Mouse (Mus musculus): Measurements from ENCODE around the gene Rap2a. TPM values are rescaled to one million over a fixed set of nuclear protein-coding genes. Genes with fewer than 3 reads are reported as not detected.

Rap2a gene
- 7.9 and 9.5 TPM in 2 replicates for polyA plus RNA-seq (2012; ENCODE audit: insufficient read depth, insufficient read length, missing spikeins)

DNA sequence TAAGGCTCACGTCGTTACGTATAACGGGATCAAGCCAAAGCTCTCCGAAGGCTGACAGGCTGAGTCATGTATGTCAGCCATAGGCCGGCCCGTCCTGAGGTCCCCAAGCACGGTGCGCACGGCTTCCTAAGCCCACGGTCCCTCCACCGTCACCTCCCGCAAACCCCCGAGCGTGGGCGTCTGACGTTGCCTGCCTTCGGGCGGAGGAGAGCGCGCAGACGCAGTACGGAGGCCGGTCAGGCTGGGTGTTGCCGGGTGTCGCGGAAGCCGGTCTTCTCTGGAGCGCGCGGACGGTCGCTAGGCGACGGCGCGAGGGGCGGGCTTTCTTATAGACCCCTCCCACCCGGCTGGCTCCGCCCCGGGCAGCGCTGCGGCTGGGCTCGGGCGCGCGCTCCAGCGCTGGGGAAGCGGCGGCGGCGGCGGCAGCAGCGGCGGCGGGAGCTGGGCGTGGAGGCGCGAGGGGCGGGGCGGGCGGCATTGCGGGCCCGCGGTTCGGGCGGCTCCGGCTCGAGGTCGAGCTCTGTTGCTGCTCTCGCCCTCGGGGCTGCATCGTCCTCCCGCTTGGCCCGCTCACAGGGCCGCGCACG lies at the start of gene Rap2a:
Rap2a (plus strand) TSS at position 463 of the 587 bp plus-strand sequence.
- H3K27ac ChIP-seq (replicated peaks; ENCODE audit: low read depth, low read length) = peak within 1 kb of the TSS; percentile 98
- H3K4me3 ChIP-seq (ENCODE audit: insufficient read depth, low read depth, low read length) = peak within 1 kb of the TSS; percentile 91
- H3K4me1 ChIP-seq (ENCODE audit: control insufficient read depth, insufficient read depth, insufficient read length, low read length) = 0 out of 2 replicates have a peak, but pooled peaks cover 3% of the 10 kb centered on the region

DNA sequence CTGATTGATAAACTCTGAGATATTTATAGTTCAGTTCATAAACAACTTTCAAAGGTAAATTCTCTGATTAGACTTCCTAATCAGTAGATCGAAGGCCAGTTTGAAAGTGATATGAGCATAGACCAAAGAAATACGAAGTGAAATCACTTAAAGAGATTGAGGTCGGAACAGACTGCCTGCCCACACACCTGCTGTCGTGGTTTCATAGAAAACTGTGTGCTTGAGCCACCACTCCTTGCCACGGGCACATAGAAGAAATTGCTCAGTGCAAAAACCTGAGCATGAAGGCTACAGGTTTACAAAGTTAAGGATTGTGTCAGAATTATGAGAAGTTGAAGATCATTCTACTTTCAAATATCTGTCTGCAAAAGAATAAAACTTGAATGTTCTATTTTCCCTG lies 49.7 kb upstream of the Rap2a start:
- no peak overlapping the region for H3K4me3 ChIP-seq (ENCODE audit: insufficient read depth, low read depth, low read length)
- H3K27ac ChIP-seq (replicated peaks; ENCODE audit: low read depth, low read length) = no peak overlapping the region
- no peaks in the 10 kb centered on the region for H3K4me1 ChIP-seq (ENCODE audit: control insufficient read depth, insufficient read depth, insufficient read length, low read length)

DNA sequence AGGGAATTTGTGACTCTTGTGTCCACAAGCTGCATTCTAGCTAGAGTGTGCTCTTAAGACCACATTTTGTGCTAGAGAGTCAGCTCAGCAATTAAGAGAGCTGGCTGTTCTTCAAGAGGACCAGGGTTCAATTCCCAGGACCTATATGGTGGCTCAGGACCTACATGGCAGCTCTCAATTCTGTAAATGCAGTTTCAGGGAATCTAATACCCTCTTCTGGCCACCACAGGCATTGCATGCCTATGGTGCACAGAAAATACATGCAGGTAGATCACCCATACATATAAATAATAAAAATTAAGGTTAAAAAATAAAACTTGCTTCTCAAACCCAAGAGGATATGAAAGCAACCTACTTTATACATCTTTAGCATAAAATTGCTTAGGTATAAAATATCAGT lies 45.5 kb upstream of the Rap2a start:
- Histone ChIP-seq H3K27ac (replicated peaks; ENCODE audit: low read depth, low read length) (no peak overlapping the region), H3K4me3 (ENCODE audit: insufficient read depth, low read depth, low read length) (no peak overlapping the region), H3K4me1 (ENCODE audit: control insufficient read depth, insufficient read depth, insufficient read length, low read length) (no peaks in the 10 kb centered on the region)

DNA sequence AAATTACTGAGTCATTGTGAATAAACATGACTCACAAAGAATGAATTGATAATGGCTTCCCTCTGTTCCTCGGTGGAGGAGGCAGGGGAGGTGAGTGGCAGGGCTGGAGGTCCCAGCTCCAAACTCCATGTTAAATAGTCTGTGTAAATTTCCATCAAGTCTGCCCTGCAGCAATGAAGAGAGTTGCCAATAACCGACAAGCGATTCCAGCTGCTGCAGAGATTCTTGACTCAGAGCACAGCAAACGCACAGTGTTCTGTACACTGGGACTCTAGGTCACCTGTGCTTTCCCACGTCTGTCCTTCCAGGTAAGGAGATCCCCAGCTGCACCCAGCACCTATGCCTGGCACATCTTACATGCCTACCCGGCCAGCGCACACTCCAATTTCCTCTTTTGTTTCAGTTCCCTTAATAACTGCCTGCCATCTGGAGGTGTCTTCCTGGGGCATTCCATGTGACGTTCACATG lies 44.3 kb upstream of the Rap2a start:
- Histone ChIP-seq H3K27ac (replicated peaks; ENCODE audit: low read depth, low read length) (no peak overlapping the region), H3K4me3 (ENCODE audit: insufficient read depth, low read depth, low read length) (no peak overlapping the region), H3K4me1 (ENCODE audit: control insufficient read depth, insufficient read depth, insufficient read length, low read length) (no peaks in the 10 kb centered on the region)

DNA sequence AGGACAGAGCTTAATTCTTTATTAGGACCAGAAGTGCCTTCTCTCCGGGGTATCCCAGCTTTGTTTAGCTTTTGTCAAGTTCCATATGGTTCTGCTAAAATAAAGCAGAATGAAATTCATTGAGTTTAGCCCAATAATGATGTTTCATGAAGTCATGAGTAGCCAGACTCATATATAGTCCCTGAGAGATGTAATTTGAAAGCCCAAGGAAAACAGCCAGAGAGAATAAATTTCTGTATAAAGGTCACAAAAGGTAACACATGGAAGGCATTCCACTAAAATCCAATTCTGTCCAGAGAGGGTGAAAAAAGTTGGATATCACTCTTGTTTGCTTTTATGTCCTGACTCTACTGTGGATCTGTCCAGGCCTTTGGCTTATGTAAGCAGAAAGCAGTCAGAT lies 43.4 kb upstream of the Rap2a start:
- no peaks in the 10 kb centered on the region for H3K4me1 ChIP-seq (ENCODE audit: control insufficient read depth, insufficient read depth, insufficient read length, low read length)
- no peak overlapping the region for H3K4me3 ChIP-seq (ENCODE audit: insufficient read depth, low read depth, low read length)
- no peak overlapping the region for H3K27ac ChIP-seq (replicated peaks; ENCODE audit: low read depth, low read length)

DNA sequence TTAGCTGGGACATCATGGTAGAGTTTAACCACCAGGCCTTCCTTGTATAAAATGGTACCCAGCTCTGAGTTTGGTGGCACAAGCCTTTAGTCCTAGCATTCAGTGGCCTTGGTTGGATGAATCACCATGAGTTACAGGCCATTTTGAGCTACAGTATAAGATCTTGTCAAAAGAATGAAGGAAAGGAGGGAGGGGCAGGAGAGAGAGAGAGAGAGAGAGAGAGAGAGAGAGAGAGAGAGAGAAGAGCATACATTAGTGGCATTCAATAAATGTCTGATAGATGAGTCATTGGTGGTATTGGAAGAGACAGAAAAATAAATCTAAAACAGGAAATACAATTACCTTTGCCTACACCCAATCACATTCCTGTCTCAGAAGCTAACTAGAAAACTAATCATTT lies 37.5 kb upstream of the Rap2a start:
- Histone ChIP-seq H3K27ac (replicated peaks; ENCODE audit: low read depth, low read length) (no peak overlapping the region), H3K4me1 (ENCODE audit: control insufficient read depth, insufficient read depth, insufficient read length, low read length) (no peaks in the 10 kb centered on the region)

DNA sequence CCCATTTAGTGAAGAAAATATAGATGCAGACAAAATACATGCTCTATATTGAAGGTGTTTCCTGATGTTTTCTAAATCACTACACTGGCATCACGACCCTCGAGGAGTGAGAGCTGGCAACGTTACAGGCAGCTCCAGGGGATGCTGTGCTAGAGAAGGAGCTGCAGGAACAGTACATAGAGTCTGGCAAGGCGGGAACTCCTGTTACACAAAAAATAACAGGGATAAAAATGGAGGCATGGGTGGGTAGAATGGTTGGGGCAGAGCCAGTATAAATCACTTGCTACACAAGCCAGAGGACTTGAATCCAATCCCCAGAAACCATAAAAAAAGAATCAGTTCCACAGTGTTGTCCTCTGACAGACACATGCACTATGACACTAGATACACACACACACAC lies 37.0 kb upstream of the Rap2a start:
- Histone ChIP-seq H3K27ac (replicated peaks; ENCODE audit: low read depth, low read length) (no peak overlapping the region), H3K4me1 (ENCODE audit: control insufficient read depth, insufficient read depth, insufficient read length, low read length) (no peaks in the 10 kb centered on the region), H3K4me3 (ENCODE audit: insufficient read depth, low read depth, low read length) (no peak overlapping the region)

More for the DNA sequence above, 37.5 kb upstream of the Rap2a start:
- H3K4me3 ChIP-seq (ENCODE audit: insufficient read depth, low read depth, low read length) = no peak overlapping the region

DNA sequence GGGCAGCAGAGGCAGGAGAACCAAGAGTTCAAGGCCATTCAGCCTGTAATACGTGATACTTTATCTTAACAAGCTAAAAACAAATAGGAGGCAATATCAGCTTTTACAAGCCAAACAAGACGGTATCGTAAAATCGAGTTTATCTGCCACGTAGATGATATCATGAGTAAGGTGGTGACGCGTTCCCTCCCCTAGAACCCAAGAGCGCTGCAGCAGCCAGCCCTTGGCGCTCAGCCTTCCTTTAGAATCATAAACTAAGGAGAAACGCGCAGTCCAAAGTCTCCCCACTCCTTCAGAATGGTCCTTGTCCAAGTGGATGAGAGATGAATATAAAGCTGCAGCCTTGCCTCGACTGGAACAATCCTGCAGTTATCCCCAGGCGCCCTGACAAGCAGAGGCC lies 36.4 kb upstream of the Rap2a start:
- Histone ChIP-seq H3K4me1 (ENCODE audit: control insufficient read depth, insufficient read depth, insufficient read length, low read length) (no peaks in the 10 kb centered on the region), H3K4me3 (ENCODE audit: insufficient read depth, low read depth, low read length) (no peak overlapping the region), H3K27ac (replicated peaks; ENCODE audit: low read depth, low read length) (no peak overlapping the region)

DNA sequence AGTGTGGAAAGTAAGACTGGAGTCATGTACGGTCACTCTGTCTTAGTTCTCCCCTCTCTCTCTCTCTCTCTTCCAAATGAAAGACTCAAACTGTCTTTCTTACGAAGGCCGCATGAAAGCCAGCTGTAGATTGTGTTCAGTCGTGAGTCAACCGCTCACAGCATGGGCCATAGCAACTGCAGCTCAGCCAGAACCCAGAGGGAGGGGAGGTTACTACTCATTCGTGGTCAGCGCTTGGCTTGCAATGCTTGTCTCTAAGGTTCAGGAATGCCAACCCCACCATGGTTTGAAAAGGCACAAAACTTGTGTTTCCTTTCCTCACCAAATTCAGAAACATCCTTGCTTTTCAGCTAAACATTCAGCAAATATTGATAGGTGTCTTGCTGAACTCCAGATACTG lies 24.0 kb upstream of the Rap2a start:
- H3K4me3 ChIP-seq (ENCODE audit: insufficient read depth, low read depth, low read length) = no peak overlapping the region
- no peak overlapping the region for H3K27ac ChIP-seq (replicated peaks; ENCODE audit: low read depth, low read length)
- H3K4me1 ChIP-seq (ENCODE audit: control insufficient read depth, insufficient read depth, insufficient read length, low read length) = no peaks in the 10 kb centered on the region

DNA sequence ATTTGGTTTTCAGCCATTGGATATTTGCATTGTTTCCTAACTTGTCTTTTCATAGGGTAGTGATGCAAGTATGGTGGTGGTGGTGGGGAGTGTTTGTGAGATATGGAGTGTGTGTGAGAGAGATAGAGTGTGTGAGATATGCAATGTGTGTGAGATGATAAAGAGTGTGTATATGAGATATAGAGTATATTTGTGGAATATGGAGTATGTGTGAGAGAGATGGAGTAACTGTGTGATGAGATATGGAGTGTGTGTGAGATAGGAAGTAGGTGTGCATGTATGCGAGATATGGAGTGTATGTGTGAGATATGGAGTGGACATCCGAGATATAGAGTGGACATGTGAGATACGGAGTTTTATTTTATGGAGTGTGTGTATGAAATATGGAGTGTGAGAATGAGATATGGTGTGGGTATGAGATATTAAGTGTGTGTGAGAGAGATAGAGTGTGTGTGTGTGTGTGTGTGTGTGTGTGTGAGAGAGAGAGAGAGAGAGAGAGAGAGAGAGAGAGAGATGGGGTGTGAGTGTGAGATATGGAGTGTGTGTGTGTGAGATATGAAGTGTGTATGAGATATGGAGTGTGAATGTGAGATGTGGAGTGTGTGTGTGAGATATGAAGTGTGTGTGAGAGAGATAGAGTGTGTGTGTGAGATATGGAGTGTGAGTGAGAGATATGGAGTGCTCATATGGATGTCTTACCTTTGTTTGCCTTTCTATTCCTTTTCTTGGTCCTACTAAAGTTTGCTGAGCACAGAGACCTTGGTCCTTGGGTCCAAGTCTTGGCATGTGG lies 14.1 kb upstream of the Rap2a start:
- Histone ChIP-seq H3K4me1 (ENCODE audit: control insufficient read depth, insufficient read depth, insufficient read length, low read length) (no peaks in the 10 kb centered on the region), H3K4me3 (ENCODE audit: insufficient read depth, low read depth, low read length) (no peak overlapping the region), H3K27ac (replicated peaks; ENCODE audit: low read depth, low read length) (no peak overlapping the region)

DNA sequence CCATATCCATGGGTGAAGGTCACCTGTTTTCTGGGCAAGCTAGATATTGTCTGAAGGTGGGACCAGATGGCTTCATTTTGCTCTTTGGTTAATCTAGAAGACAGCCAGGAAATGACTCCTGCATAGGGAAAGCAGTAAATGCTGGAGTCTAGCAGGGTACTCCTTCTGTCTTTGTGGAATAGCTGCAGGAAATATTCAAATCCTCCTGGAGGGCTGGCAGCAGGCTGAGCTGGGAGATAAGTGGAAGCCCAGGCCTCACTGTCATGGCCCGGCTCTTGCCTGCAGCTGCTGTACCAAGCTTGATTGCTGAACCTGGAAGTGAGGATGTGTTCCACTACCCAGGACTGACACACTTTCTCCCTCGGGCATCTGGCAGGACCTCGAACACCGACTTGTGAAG lies 11.4 kb upstream of the Rap2a start:
- Histone ChIP-seq H3K4me1 (ENCODE audit: control insufficient read depth, insufficient read depth, insufficient read length, low read length) (no peaks in the 10 kb centered on the region), H3K4me3 (ENCODE audit: insufficient read depth, low read depth, low read length) (no peak overlapping the region), H3K27ac (replicated peaks; ENCODE audit: low read depth, low read length) (no peak overlapping the region)

DNA sequence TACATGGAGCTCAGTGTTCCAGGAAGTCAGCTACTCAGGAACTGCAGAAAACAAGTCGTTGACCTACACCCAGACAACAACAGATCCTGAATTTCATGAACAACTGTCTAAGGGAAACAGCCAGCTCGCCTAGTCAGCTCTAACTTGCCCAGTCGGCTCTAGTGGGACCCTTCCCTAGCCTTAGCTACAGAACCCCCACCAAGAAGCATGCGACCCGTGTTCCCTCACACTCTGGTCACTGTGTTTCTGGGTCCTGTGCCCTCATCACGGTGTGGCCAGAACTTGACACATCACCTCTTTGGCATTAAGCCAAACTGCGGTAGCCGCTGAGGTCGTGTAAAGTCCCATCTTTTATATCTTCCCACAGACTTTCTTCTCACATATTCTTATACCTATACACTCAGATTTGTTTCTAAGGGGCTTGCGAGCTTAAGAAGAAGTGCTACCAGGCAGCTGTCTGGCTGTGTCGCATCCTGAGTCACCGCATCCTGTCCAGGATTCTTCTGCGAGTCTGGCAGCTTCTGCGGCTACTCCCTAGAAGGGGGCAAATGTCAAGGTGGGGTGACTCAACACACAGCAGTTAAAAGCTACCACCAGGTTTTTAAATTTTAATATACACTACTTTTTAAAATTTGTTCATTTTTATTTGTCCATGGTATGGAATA lies 9.0 kb upstream of the Rap2a start:
- H3K27ac ChIP-seq (replicated peaks; ENCODE audit: low read depth, low read length) = no peak overlapping the region
- no peaks in the 10 kb centered on the region for H3K4me1 ChIP-seq (ENCODE audit: control insufficient read depth, insufficient read depth, insufficient read length, low read length)
- H3K4me3 ChIP-seq (ENCODE audit: insufficient read depth, low read depth, low read length) = no peak overlapping the region

DNA sequence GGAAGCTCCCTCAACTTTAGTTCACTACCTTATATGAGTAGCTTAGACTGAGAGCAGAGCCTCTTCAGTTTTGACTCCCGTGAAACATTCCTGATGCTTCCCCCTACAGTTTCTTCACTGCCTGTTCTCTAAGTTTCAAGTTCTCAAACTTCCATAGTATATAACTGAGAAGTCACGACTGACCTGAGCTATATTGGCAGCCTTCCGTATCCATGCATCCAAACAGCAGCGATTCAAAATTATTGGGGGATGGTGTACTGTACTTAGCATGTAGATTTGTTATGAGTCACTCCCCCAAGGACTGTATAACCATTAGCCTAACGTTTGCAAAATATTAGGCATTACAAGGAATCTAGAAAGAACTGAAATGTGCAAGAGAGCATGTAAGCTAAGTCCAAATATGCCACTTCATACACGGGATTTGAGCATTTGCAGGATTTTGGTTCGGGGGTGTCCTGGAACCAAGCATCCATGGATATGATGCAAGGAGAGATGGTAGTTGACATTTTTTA lies 2.0 kb upstream of the Rap2a start:
- Histone ChIP-seq H3K27ac (replicated peaks; ENCODE audit: low read depth, low read length) (no peak overlapping the region), H3K4me1 (ENCODE audit: control insufficient read depth, insufficient read depth, insufficient read length, low read length) (0 out of 2 replicates have a peak, but pooled peaks cover 3% of the 10 kb centered on the region), H3K4me3 (ENCODE audit: insufficient read depth, low read depth, low read length) (no peak overlapping the region)

DNA sequence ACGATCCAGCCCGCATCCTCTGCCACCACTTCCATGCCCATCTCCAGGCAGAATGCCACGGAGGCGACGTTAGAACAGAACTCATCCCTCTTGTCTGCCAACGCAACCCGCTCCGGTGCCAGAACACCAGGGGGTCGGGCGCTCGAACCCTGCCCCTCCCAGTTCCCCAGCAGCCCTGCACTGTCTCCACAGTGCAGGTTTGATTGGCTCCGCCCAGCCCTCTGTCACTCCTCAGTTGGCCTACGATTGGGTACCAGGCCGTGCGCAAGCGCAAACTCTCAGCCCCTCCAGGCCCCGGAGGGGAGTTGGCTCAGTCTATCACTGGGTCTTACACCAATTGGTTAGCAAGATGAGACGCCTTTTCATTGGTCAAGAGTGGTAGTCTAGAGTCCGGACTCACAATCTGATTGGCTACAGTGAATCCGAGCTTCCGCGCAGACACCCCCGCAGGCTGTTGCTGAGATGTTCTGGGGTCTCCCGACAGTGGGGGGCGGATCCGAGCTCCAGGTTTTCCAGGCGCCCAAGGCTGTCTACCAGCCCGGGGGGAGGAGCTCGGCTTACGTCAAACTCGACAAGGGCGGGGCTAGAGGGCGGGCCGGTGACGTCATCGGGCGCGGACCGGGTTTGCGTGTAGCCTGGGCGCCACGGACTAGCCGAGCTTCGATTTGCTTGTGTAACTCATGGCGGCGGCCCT lies 809 bp upstream of the Rap2a start:
- Histone ChIP-seq H3K27ac (replicated peaks; ENCODE audit: low read depth, low read length) (peak overlapping the region; percentile 98), H3K4me3 (ENCODE audit: insufficient read depth, low read depth, low read length) (peak overlapping the region; percentile 91), H3K4me1 (ENCODE audit: control insufficient read depth, insufficient read depth, insufficient read length, low read length) (0 out of 2 replicates have a peak, but pooled peaks cover 3% of the 10 kb centered on the region)
